Mouse (Mus musculus) layer of hippocampus, postnatal 36 days (tissue): ENCODE measurements around the gene C2cd5. TPM values are rescaled to one million over a fixed set of nuclear protein-coding genes. Genes with fewer than 3 reads are reported as not detected.

Source experiments
- DNase-seq, 2 experiments: peaks; one replicate each; pipeline ENCODE4 v3.0.0; 2022
- total RNA-seq, 2 experiments: library from RNA; stranded (reverse); gene quantifications; 2 replicates each; pipeline ENCODE4 v1.2.3; 2021

Gene C2cd5
- total RNA-seq, 2 experiments from 2014 or later: 97.8 to 114 TPM

DNA sequence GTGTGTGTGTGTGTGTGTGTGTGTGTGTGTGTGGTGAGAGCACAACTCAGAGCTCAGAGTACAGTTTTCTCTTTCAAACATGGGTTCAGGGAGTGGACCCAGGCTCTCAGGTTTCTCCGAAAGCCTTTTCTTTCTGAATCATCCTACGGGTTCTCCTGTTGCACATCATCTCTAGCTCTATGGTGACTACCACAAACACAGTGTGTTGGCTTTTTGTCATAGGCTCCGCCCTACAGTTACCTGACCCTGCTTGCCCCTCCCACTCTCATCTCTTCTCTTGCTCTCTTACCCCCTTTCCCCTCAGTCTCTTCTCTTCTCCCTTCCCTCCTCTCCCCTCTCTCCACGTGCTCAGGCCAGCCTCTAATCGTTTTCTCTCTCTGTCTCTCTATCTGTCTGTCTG is 15.6 kb upstream of the C2cd5 start:
- no peak for DNase-seq

DNA sequence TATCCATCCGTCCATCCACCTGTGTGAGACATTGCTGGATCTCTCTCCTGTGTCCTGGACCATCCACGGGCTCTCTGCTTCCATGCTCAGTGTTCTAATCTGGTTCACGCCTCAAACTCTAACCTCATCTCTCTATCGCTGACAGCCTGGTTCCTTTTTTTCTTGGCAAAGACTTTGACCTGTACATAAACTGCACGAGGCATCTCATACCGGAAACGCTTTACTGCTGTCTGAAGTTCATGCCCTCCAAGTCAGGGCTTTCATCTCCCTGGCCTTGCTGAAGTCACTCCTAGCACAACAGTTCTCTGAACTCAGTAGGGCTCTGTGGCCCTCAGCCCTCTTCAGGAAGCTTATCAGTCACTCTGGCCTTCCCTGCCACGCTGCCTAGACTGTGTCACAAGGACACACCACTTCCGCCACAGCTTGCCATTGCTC is 15.1 kb upstream of the C2cd5 start:
- DNase-seq: no peak

- no peak for DNase-seq
Observed at GRCm38 (mm10) chr6:143114556-143114955, 14.6 kb upstream of the C2cd5 start.

DNA sequence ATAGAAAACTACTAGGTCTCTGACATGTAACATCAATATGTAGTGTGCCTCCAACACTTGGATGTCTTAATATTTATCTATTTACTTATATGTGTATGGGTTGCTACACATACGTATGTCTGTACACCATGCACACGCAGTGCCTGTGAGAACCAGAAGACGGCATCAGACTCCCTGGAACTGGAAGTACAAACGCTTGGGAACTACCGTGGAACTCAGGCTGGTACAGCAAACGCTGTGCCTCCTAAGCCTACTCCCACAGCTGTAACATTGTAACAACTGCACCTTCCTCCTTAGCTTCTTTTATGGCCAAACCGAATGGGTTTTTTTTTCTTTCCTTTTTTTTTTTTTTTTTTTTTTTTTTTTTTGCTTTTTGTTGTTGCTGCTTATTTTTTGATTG is 10.4 kb upstream of the C2cd5 start:
- DNase-seq: no peak

- DNase-seq: no peak
Observed at GRCm38 (mm10) chr6:143109622-143110218, 9.8 kb upstream of the C2cd5 start.

- no peak for DNase-seq
Observed at GRCm38 (mm10) chr6:143108031-143108430, 8.1 kb upstream of the C2cd5 start.

GRCm38 (mm10) chr6:143107611-143108010 is 7.7 kb upstream of the C2cd5 start:
- DNase-seq: no peak

- no peak for DNase-seq
Observed at GRCm38 (mm10) chr6:143105766-143106165, 5.8 kb upstream of the C2cd5 start.

DNA sequence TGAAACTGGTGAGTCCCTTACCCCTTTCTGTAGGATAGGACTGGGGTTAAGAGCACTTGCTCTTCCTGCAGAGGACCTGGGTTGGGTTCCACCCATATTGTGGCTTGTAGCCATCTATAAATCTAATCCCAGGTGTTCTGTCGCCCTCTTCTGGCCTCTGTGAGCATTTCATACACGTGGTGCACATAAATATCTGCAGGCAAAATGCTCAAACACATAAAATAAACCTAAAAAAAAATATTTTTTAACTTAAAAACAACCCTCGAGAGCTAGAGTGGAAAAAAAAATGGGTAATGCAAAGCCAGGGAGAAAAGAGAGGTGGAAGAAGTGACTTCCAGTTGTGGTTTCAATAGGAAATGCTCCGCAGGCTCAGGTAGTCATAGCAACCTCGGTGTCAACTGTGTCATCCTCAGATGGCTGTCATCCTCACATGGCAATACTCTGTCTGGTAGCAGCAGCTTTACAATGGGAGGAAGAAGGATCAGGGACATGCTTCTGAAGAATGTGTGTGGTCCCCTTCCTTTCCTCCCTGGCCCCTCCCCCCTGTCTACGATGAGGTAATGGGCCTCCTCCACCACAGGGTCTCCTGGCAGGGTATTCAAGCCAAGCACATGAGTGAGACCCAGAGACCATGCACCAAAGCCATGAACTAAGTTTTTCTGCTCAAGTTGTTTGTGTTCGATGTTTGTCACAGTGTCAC is 4.2 kb upstream of the C2cd5 start:
- no peak for DNase-seq

DNA sequence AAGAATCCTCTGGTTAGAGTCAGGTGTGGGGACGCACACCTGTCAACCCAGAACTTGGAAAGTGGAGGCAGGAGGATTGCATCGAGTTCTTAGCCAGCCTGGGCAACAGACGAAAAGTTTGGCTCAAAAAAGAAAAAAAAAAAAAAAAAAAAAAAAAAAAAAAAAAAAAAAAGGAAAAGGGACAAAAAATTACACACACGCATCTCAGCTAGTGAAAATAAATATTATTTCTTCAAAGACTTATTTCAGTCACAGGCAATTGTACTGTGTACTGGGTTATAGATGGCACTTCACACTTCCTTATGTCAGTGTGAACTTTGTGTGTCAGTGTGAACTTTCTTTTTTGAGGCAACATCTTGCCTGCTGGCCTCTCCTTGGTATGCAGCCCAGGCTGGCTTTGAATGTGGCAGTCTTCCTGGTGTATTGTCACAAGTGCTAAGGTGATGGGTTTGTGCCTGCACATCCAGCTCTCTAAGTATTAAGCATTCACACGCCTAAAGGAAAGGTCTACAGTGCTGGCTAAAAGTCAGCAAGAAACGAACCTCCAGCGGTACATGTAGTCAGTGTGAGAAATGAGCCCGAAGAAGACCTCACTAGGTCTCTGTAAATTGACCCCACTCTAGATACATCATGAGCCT is 656 bp upstream of the C2cd5 start:
- DNase-seq: no peak

DNA sequence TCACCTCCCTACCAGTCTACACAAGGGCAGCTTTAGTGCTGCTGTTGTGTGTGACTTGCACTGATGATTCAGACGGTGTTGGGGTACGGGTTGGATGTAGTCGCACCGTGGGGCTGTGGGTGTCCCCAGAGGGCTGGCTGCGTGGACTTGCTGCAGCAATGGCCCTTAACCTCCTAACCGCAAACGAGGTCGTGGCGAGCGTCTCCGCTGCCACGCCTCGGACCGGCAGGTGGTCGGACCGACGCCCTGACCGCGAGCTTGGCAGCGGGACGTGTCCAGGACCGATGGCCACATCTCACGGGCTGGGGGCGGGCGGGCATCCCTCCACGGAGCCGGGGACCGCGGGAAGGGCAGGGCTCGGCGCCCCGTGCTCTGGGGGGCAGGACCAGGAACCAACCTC is 660 bp downstream of the C2cd5 start:
- DNase-seq: peak in 1 of 2 experiments; percentile 36

- DNase-seq: no peak
Observed at GRCm38 (mm10) chr6:143095126-143095525, 4.8 kb downstream of the C2cd5 start.

DNA sequence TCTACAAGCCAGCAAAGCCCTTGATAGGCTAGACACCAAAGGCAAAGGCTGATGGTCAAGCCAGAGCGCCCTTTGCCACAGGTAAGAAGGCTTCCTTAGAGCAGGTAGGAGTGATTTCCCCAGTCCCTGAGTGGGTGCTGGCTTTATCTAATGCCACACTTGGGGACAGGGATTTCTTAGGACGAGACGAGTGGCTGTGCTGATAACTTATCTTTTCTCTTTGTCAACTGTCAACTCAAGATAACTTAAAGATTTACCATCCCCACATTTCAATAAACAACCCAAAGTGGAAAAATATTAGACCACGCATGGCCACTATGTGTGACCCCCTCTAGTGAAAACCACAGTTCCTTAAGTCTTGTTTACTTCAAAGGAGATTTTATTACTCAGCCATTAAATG is 7.1 kb downstream of the C2cd5 start:
- no peak for DNase-seq

DNA sequence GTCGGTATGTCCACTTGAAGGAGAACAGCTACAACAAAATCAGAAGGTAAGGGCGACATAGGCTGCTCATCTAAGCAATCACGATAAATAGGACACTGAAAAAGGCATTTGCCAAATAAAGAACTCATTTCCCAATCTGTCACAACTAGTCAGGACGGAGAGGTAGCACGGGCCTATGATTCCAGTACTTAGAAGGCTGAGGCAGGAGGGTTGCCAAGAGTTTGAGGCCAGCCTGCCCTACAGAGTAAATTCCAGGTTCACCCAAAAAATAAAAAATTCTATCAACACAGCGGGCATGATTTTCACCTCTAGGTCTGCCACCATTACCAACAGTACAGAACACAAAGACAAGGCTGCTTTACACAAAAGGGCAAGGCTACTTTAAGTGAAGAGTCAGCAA is 8.9 kb downstream of the C2cd5 start:
- no peak for DNase-seq

DNA sequence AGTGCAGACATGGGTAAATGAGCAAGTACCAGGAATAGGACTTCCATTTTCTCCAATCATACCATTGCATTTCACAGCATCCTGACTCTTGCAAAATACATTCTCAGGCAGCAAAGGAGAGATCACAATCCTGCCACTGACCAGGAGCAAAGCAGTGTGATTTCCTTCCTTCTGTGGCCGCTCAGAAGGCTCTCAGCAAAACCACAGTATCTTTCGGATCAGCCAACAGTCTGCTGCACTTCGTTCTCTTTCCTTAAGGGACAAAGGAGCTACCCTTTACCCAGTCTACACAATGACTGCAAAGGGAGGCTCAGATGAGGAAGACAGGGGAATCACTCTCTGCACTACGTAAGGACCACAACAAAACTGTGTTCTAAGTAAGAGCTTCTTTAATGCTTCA is 12.6 kb downstream of the C2cd5 start:
- no peak for DNase-seq

GRCm38 (mm10) chr6:143085898-143086297 is 14.0 kb downstream of the C2cd5 start:
- DNase-seq: no peak

DNA sequence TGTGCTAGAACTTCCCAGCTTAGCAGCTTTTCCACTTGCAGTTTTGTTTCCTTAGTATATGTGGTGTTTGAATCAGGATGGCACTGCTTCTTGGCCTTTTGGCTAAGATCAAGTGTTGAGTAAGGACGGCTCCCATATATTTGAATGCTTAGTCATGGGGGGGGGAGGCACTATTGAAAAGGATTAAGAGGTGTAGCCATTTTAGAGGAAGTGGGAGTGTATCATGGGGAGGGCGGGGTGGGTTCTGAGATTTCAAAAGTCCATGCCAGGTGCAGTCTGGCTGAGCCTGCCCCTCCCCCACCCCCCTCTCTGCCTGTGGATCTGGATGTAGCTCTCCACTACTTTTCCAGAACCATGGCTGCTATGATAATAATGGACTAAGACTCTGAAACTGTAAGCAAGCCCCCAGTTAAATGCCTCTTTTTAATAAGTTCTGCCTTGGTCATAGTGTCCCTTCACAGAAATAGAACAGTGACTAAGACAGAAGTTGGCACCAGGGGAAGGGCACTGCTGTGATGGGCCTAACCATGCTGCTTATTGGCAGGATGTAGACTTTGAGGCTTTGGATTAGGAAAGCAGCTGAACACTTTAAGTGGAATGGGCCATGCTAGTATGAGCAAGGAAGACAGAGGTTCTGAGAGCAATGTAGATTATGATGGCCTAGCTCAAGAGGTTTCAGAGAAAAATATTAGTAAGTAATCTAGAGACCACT is 15.5 kb downstream of the C2cd5 start:
- DNase-seq: no peak

GRCm38 (mm10) chr6:143081479-143082106 is 18.3 kb downstream of the C2cd5 start:
- DNase-seq: no peak

GRCm38 (mm10) chr6:143080774-143081173 is 19.2 kb downstream of the C2cd5 start:
- no peak for DNase-seq

DNA sequence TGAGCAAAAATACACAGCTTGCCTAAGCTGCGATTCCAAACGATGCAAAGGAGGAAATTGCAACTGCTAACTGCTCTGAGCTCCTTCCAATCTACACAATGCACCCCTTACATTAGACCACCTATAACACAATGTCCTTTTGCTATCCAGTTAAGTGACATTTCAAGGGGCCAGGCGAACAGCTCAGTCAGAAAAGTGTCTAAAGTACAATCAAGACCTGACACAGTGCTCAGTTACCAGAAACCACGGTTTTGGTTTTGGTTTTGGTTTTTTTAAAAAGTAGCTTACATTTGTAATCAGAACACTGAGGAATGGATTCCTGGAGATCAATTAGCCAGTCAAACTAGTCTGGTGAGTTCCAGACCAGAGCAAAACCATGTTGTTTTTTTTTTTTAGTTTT is 20.8 kb downstream of the C2cd5 start:
- no peak for DNase-seq

- DNase-seq: no peak
Observed at GRCm38 (mm10) chr6:143076461-143076860, 23.5 kb downstream of the C2cd5 start.

GRCm38 (mm10) chr6:143073914-143074313 is 26.0 kb downstream of the C2cd5 start:
- DNase-seq: no peak

DNA sequence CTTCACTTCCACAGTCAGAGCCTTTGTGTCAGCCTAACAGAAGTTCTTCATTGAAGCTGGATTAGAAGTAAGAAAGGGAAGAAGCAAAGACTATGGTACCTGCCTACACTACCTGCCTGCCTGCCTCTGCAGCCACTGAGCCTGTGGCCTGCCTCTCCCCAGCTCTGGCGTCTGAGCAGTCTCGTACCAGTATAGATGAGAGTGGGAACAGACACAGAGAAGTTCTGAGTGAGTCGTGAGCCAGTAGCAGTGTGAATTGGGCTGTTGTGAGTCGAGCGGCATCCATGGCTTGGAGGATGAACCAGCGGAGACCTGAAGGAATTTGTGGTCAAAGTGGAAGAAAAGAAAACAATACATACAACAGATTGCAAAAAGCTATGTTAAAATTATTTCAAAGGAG is 26.5 kb downstream of the C2cd5 start:
- no peak for DNase-seq
